28 mouse cellular contexts compared by ENCODE assay signal in the genomic region with DNA sequence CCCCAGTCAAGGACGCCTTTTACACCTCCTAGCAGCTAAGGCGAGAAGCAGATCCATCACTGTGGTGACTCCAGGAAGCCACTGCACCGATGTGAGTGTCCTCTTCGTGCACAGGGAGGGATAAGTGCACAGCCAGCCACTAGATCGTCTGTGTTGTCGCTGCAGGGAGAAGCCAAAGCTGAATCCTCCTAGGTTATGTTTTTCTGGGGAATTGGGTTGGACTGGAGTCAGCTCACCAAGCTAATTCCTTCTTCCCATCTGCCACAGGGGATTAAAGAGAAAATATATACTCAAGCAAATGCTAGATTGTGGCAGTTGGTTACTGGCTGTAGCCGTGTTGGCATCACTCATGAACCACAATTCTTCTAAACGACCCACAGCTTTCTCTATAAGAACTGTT.
DNase-seq lines count a peak whose midpoint lies in the region; ATAC-seq and TF ChIP-seq lines count a peak whose summit lies in the region.
"Had no signal": no experiment of that assay in that cellular context is flagged by ENCODE, and none has a peak within 500 bp of the region (broad histone marks: within the 10 kb centered on the region; RNA-seq: fewer than 3 reads in every experiment).

No protein-coding gene starts in this region.

- H3K4me3 ChIP-seq in forebrain, embryonic 15.5 days, result no peak overlapping the region
- H3K4me3 ChIP-seq in forebrain, embryonic 12.5 days (replicated peaks), result no peak overlapping the region
- no peak overlapping the region for H3K4me3 ChIP-seq in forebrain, postnatal 0 days (ENCODE audit: low read depth, low read length)
- H3K4me3 ChIP-seq in forebrain, embryonic 11.5 days (ENCODE audit: low read depth, low read length), result no peak overlapping the region
- H3K4me3 ChIP-seq in heart, embryonic 12.5 days, result no peak overlapping the region
- no peak overlapping the region for H3K4me3 ChIP-seq in midbrain, embryonic 13.5 days (replicated peaks)
- H3K4me3 ChIP-seq: embryonic facial prominence, embryonic 13.5 days; embryonic facial prominence, embryonic 15.5 days; erythroblast, embryonic 14.5 days; forebrain, embryonic 10.5 days had no signal

- ATAC-seq in forebrain, embryonic 15.5 days (replicated peaks), result no peak
- ATAC-seq in forebrain, embryonic 12.5 days (ENCODE audit: low FRiP score), result no peak
- ATAC-seq in forebrain, postnatal 0 days, result peak; percentile 55
- ATAC-seq in forebrain, embryonic 11.5 days (replicated peaks; ENCODE audit: low FRiP score), result no peak
- ATAC-seq in heart, embryonic 12.5 days (ENCODE audit: insufficient number of reproducible peaks, low FRiP score), result no peak
- ATAC-seq in midbrain, embryonic 13.5 days, result no peak
- ATAC-seq: activated CD4-positive, CD25-positive, alpha-beta regulatory T cell, adult 4 months; CD4-positive, CD25-positive, alpha-beta regulatory T cell, adult 4 months; Patski had no signal

- no peaks in the 10 kb centered on the region for H3K27me3 ChIP-seq in forebrain, embryonic 15.5 days
- no peaks in the 10 kb centered on the region for H3K27me3 ChIP-seq in forebrain, embryonic 12.5 days
- no peaks in the 10 kb centered on the region for H3K27me3 ChIP-seq in forebrain, postnatal 0 days (ENCODE audit: insufficient read depth, low read length)
- H3K27me3 ChIP-seq in forebrain, embryonic 11.5 days (ENCODE audit: control insufficient read depth, insufficient read depth, low read length), result no peaks in the 10 kb centered on the region
- H3K27me3 ChIP-seq in heart, embryonic 12.5 days (replicated peaks), result no peaks in the 10 kb centered on the region
- H3K27me3 ChIP-seq in midbrain, embryonic 13.5 days, result no peaks in the 10 kb centered on the region
- H3K27me3 ChIP-seq: CH12.LX; embryonic facial prominence, embryonic 13.5 days; embryonic facial prominence, embryonic 15.5 days; Patski had no signal

- no peak for TF ChIP-seq CTCF in forebrain, postnatal 0 days (IDR thresholded peaks at IDR 0.05; ENCODE audit: low read depth)
- TF ChIP-seq CTCF in brain, embryonic 14.5 days (IDR thresholded peaks at IDR 0.05; ENCODE audit: borderline replicate concordance, extremely low read depth, insufficient read depth, insufficient read length), result no peak

- no peaks in the 10 kb centered on the region for H3K36me3 ChIP-seq in forebrain, embryonic 15.5 days
- no peaks in the 10 kb centered on the region for H3K36me3 ChIP-seq in forebrain, embryonic 12.5 days (replicated peaks)
- H3K36me3 ChIP-seq in forebrain, postnatal 0 days (ENCODE audit: insufficient read depth), result no peaks in the 10 kb centered on the region
- no peaks in the 10 kb centered on the region for H3K36me3 ChIP-seq in forebrain, embryonic 11.5 days (ENCODE audit: control insufficient read depth, insufficient read depth, low read length)
- no peaks in the 10 kb centered on the region for H3K36me3 ChIP-seq in heart, embryonic 12.5 days
- no peaks in the 10 kb centered on the region for H3K36me3 ChIP-seq in midbrain, embryonic 13.5 days
- H3K36me3 ChIP-seq: embryonic facial prominence, embryonic 13.5 days; embryonic facial prominence, embryonic 15.5 days; G1E had no signal

- no peak for TF ChIP-seq POLR2A in brain, embryonic 14.5 days (IDR thresholded peaks at IDR 0.05; ENCODE audit: borderline replicate concordance, extremely low read depth, insufficient read depth, insufficient read length, poor library complexity, severe bottlenecking)

- no peak for DNase-seq in forebrain, postnatal 0 days
- DNase-seq in forebrain, embryonic 11.5 days (ENCODE audit: low spot score), result no peak
- peak; percentile 55 for DNase-seq in heart, adult 11 months
- peak; percentile 45 for DNase-seq in brain, embryonic 14.5 days (ENCODE audit: low read depth)
- DNase-seq: adrenal gland, adult 8-10 months; adrenal gland, postnatal 14 days; adrenal gland, postnatal 36 days; B cell, adult 2 months; cerebellum, adult 11 months; cerebellum, adult 18-20 months; cerebellum, adult 8-10 months; cerebellum, adult 9-11 months; cerebellum, postnatal 14 days; cerebellum, postnatal 36 days; embryo, embryonic 11 days had no signal

- H3K4me1 ChIP-seq in forebrain, embryonic 15.5 days, result peaks cover 8% of the 10 kb centered on the region; the same call in 1 of the 2 replicates
- peaks cover 7% of the 10 kb centered on the region for H3K4me1 ChIP-seq in forebrain, embryonic 12.5 days
- H3K4me1 ChIP-seq in forebrain, postnatal 0 days (ENCODE audit: insufficient read depth), result no peaks in the 10 kb centered on the region
- H3K4me1 ChIP-seq in forebrain, embryonic 11.5 days (replicated peaks; ENCODE audit: control insufficient read depth, insufficient read depth, low read length), result no peaks in the 10 kb centered on the region; the same call in 1 of the 2 replicates
- H3K4me1 ChIP-seq in heart, embryonic 12.5 days (replicated peaks), result no peaks in the 10 kb centered on the region
- peaks cover 11% of the 10 kb centered on the region for H3K4me1 ChIP-seq in midbrain, embryonic 13.5 days (replicated peaks)
- H3K4me1 ChIP-seq: embryonic facial prominence, embryonic 15.5 days had no signal

- peak overlapping the region; percentile 52; the same call in 1 of the 2 replicates for H3K27ac ChIP-seq in forebrain, embryonic 15.5 days (replicated peaks)
- H3K27ac ChIP-seq in forebrain, embryonic 12.5 days, result no peak overlapping the region
- H3K27ac ChIP-seq in forebrain, postnatal 0 days (ENCODE audit: low read depth, low read length), result no peak overlapping the region
- H3K27ac ChIP-seq in forebrain, embryonic 11.5 days (ENCODE audit: low read depth, low read length), result no peak overlapping the region
- H3K27ac ChIP-seq in heart, embryonic 12.5 days (ENCODE audit: poor library complexity, severe bottlenecking), result no peak overlapping the region
- H3K27ac ChIP-seq in midbrain, embryonic 13.5 days, result no peak overlapping the region
- H3K27ac ChIP-seq: embryonic facial prominence, embryonic 13.5 days; embryonic facial prominence, embryonic 15.5 days; forebrain, embryonic 10.5 days had no signal

- no peak overlapping the region for H3K9ac ChIP-seq in forebrain, embryonic 15.5 days (replicated peaks)
- H3K9ac ChIP-seq in forebrain, embryonic 12.5 days, result no peak overlapping the region
- no peak overlapping the region for H3K9ac ChIP-seq in forebrain, postnatal 0 days
- no peak overlapping the region for H3K9ac ChIP-seq in forebrain, embryonic 11.5 days (ENCODE audit: low read length)
- no peak overlapping the region for H3K9ac ChIP-seq in heart, embryonic 12.5 days
- H3K9ac ChIP-seq in midbrain, embryonic 13.5 days (replicated peaks), result no peak overlapping the region
- H3K9ac ChIP-seq: embryonic facial prominence, embryonic 13.5 days; embryonic facial prominence, embryonic 15.5 days had no signal

- no peak overlapping the region for H3K4me2 ChIP-seq in forebrain, embryonic 15.5 days (replicated peaks)
- H3K4me2 ChIP-seq in forebrain, embryonic 12.5 days, result no peak overlapping the region
- H3K4me2 ChIP-seq in forebrain, postnatal 0 days (ENCODE audit: low read depth), result no peak overlapping the region
- H3K4me2 ChIP-seq in forebrain, embryonic 11.5 days (ENCODE audit: low read depth, low read length, severe bottlenecking), result no peak overlapping the region
- H3K4me2 ChIP-seq in heart, embryonic 12.5 days, result no peak overlapping the region
- no peak overlapping the region for H3K4me2 ChIP-seq in midbrain, embryonic 13.5 days (replicated peaks)
- H3K4me2 ChIP-seq: embryonic facial prominence, embryonic 13.5 days; embryonic facial prominence, embryonic 15.5 days had no signal

- 77% methylated on average over 8 of the region's 8 CpGs for WGBS in forebrain, embryonic 15.5 days
- WGBS in forebrain, embryonic 12.5 days, result 87% methylated on average over 8 of the region's 8 CpGs
- 65% methylated on average over 8 of the region's 8 CpGs for WGBS in forebrain, postnatal 0 days
- WGBS in forebrain, embryonic 11.5 days, result 87% methylated on average over 8 of the region's 8 CpGs
- 75% methylated on average over 8 of the region's 8 CpGs for WGBS in heart, embryonic 12.5 days
- 90% methylated on average over 8 of the region's 8 CpGs for WGBS in midbrain, embryonic 13.5 days

- H3K9me3 ChIP-seq in forebrain, embryonic 15.5 days, result no peaks in the 10 kb centered on the region
- no peaks in the 10 kb centered on the region for H3K9me3 ChIP-seq in forebrain, embryonic 12.5 days
- no peaks in the 10 kb centered on the region for H3K9me3 ChIP-seq in forebrain, postnatal 0 days (ENCODE audit: low read length)
- H3K9me3 ChIP-seq in forebrain, embryonic 11.5 days (ENCODE audit: control insufficient read depth, low read length), result no peaks in the 10 kb centered on the region
- H3K9me3 ChIP-seq in heart, embryonic 12.5 days (replicated peaks), result no peaks in the 10 kb centered on the region
- H3K9me3 ChIP-seq in midbrain, embryonic 13.5 days, result no peaks in the 10 kb centered on the region
- H3K9me3 ChIP-seq: embryonic facial prominence, embryonic 13.5 days; embryonic facial prominence, embryonic 15.5 days; forebrain, embryonic 10.5 days; G1E had no signal

Comparison
In these comparisons a context has a peak if more than half of its experiments do, and no peak if none do; other contexts are left out.
1. DNase-seq: peak in heart, adult 11 months (single experiment) and brain, embryonic 14.5 days (single experiment); none in forebrain, postnatal 0 days (single experiment) and forebrain, embryonic 11.5 days (single experiment).